Mouse (Mus musculus): ENCODE results near the gene Esrrg. TPM values are rescaled to one million over a fixed set of nuclear protein-coding genes. Genes with fewer than 3 reads are reported as not detected.

Gene Esrrg
- total RNA-seq, 2 experiments from 2014 or later: 9.1 to 9.3 TPM

- no peak for DNase-seq (ENCODE audit: low spot score in 2 of 2)
Measured at GRCm38 (mm10) chr1:188221226-188221792, 612.7 kb downstream of the Esrrg start.

GRCm38 (mm10) chr1:188233036-188233724 is 624.6 kb downstream of the Esrrg start:
- no peak for DNase-seq (ENCODE audit: low spot score in 2 of 2)

GRCm38 (mm10) chr1:188238636-188239035 is 630.0 kb downstream of the Esrrg start:
- no peak for DNase-seq (ENCODE audit: low spot score in 2 of 2)

GRCm38 (mm10) chr1:188241766-188242165 is 633.2 kb downstream of the Esrrg start:
- no peak for DNase-seq (ENCODE audit: low spot score in 2 of 2)

- DNase-seq (ENCODE audit: low spot score in 2 of 2): no peak
Measured at GRCm38 (mm10) chr1:188257500-188257899, 648.9 kb downstream of the Esrrg start.

GRCm38 (mm10) chr1:188260259-188261107 is 651.9 kb downstream of the Esrrg start:
- DNase-seq (ENCODE audit: low spot score in 2 of 2): no peak

GRCm38 (mm10) chr1:188261903-188262682 is 653.5 kb downstream of the Esrrg start, which contains the start of gene Ush2a:
Ush2a (plus strand) TSS chr1:188262023.
- no peak for DNase-seq (ENCODE audit: low spot score in 2 of 2)

All from gastrocnemius, postnatal 4 days (tissue).